Mouse (Mus musculus) megakaryocyte, embryonic 14.5 days (primary cell): Measurements from ENCODE around the gene Siglec1.

Experiments
- FLI1 ChIP-seq: IDR thresholded peaks from 2 replicates; pipeline ENCODE4 v1.6.1; 2012; ENCODE audit warnings: low read length, inconsistent platforms, mixed read lengths
- GATA1 ChIP-seq: IDR thresholded peaks from 3 replicates; pipeline ENCODE4 v1.6.1; 2012; ENCODE audit warnings: mixed read lengths, low read length, inconsistent platforms, borderline replicate concordance

DNA sequence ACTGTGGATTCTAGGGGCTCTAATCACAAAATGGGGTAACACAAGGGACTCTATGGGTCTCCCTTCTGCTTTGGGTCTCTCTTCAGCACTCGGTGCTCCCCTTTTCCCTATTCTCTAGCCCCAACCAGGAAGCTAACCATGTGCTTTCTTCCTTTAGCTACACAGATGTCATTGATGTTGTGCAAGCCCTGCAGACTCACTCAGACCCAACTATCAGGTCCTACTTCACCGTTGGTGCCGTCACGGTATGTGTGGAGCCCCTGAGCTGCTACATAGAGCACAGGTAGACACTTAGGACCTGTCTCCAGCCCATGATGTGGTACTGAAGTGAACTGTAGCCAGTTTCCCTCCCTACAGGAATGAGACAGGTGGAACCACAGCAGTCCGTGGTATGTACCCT is 19.4 kb upstream of the Siglec1 start:
- TF ChIP-seq GATA1 = no peak
- no peak for TF ChIP-seq FLI1
